Comparison of ENCODE assay signal across 28 mouse cellular contexts in the genomic region with DNA sequence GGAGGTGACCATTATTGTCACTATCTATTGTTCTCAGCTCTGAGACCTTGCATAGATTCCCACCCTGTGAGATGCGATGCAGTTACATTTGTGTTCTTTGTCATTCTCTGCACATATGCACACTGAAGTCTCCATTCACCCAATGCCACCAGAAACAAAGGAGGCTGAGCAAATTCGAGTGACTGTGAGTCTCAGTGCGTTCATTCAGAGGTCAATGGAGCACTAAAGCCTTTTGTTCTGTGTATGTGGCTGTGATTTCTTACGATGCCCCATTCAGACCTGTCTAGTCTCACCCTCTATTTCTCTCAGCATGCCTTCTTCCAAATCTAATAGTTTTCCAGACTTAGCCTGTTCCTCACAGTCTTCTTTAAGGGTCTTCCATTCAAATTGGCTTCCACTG. TPM values are rescaled to one million over a fixed set of nuclear protein-coding genes. Genes with fewer than 3 reads are reported as not detected.
DNase-seq lines count a peak whose midpoint lies in the region; ATAC-seq lines count a peak whose summit lies in the region.
"Had no signal": no experiment of that assay in that cellular context is flagged by ENCODE, and none has a peak within 500 bp of the region (broad histone marks: within the 10 kb centered on the region; RNA-seq: fewer than 3 reads in every experiment).

No protein-coding gene starts in this region.

- no peaks in the 10 kb centered on the region for H3K9me3 ChIP-seq in midbrain, embryonic 11.5 days (ENCODE audit: control insufficient read depth, low read length)
- no peaks in the 10 kb centered on the region for H3K9me3 ChIP-seq in midbrain, embryonic 10.5 days (replicated peaks)
- H3K9me3 ChIP-seq in kidney, embryonic 15.5 days (replicated peaks): no peaks in the 10 kb centered on the region
- H3K9me3 ChIP-seq: embryonic facial prominence, embryonic 12.5 days; forebrain, embryonic 15.5 days; G1E; heart, embryonic 10.5 days had no signal

- H3K4me3 ChIP-seq in midbrain, embryonic 11.5 days (ENCODE audit: low read depth, low read length): no peak overlapping the region
- H3K4me3 ChIP-seq in midbrain, embryonic 10.5 days: no peak overlapping the region
- H3K4me3 ChIP-seq in kidney, embryonic 15.5 days (replicated peaks): no peak overlapping the region
- H3K4me3 ChIP-seq: embryonic facial prominence, embryonic 12.5 days; forebrain, embryonic 15.5 days; heart, embryonic 10.5 days had no signal

- H3K4me2 ChIP-seq in midbrain, embryonic 11.5 days: no peak overlapping the region
- no peak overlapping the region for H3K4me2 ChIP-seq in kidney, embryonic 15.5 days
- H3K4me2 ChIP-seq: embryonic facial prominence, embryonic 12.5 days; forebrain, embryonic 15.5 days had no signal

- peak; percentile 40; the same call in 1 of the 2 replicates for ATAC-seq in midbrain, embryonic 11.5 days (ENCODE audit: low FRiP score)
- no peak for ATAC-seq in kidney, embryonic 15.5 days (replicated peaks; ENCODE audit: low FRiP score)
- ATAC-seq: activated CD4-positive, CD25-positive, alpha-beta regulatory T cell, adult 4 months; forebrain, embryonic 15.5 days; hindbrain, postnatal 0 days had no signal

- no peaks in the 10 kb centered on the region for H3K36me3 ChIP-seq in midbrain, embryonic 11.5 days (ENCODE audit: control insufficient read depth, insufficient read depth, low read length)
- H3K36me3 ChIP-seq in midbrain, embryonic 10.5 days: no peaks in the 10 kb centered on the region
- H3K36me3 ChIP-seq in kidney, embryonic 15.5 days: no peaks in the 10 kb centered on the region
- H3K36me3 ChIP-seq: embryonic facial prominence, embryonic 12.5 days; forebrain, embryonic 15.5 days; G1E; heart, embryonic 10.5 days had no signal

- H3K27ac ChIP-seq in midbrain, embryonic 11.5 days (ENCODE audit: low read depth, low read length): no peak overlapping the region; the same call in 1 of the 2 replicates
- H3K27ac ChIP-seq in midbrain, embryonic 10.5 days (replicated peaks): no peak overlapping the region
- no peak overlapping the region for H3K27ac ChIP-seq in kidney, embryonic 15.5 days
- H3K27ac ChIP-seq: embryonic facial prominence, embryonic 12.5 days; forebrain, embryonic 15.5 days; heart, embryonic 10.5 days; hindbrain, postnatal 0 days had no signal

- WGBS in midbrain, embryonic 11.5 days: 13% methylated on average over 4 of the region's 4 CpGs
- WGBS in midbrain, embryonic 10.5 days: 30% methylated on average over 4 of the region's 4 CpGs
- WGBS in kidney, embryonic 15.5 days: 74% methylated on average over 4 of the region's 4 CpGs

- no peaks in the 10 kb centered on the region for H3K27me3 ChIP-seq in midbrain, embryonic 11.5 days (ENCODE audit: control insufficient read depth, insufficient read depth, low read length)
- H3K27me3 ChIP-seq in midbrain, embryonic 10.5 days (ENCODE audit: low read depth, poor library complexity, severe bottlenecking): no peaks in the 10 kb centered on the region
- no peaks in the 10 kb centered on the region for H3K27me3 ChIP-seq in kidney, embryonic 15.5 days
- H3K27me3 ChIP-seq: CH12.LX; embryonic facial prominence, embryonic 12.5 days; forebrain, embryonic 15.5 days had no signal

- H3K9ac ChIP-seq in midbrain, embryonic 11.5 days (ENCODE audit: low read length): no peak overlapping the region
- H3K9ac ChIP-seq in kidney, embryonic 15.5 days: no peak overlapping the region
- H3K9ac ChIP-seq: embryonic facial prominence, embryonic 12.5 days; forebrain, embryonic 15.5 days had no signal

- no peak for DNase-seq in midbrain, embryonic 11.5 days (ENCODE audit: low spot score, missing footprints)
- no peak for DNase-seq in midbrain, embryonic 10.5 days (ENCODE audit: low spot score)
- peak; percentile 34 for DNase-seq in R1 (ENCODE audit: low read depth, low spot score)
- peak; percentile 30 for DNase-seq in embryo, embryonic 11 days
- peak; percentile 34 for DNase-seq in retina, postnatal 1 day
- DNase-seq in heart, postnatal 4 days: no peak
- DNase-seq: adrenal gland, postnatal 14 days; cerebellum, adult 2 months; cerebellum, postnatal 25 days; heart, adult 18-20 months; heart, postnatal 10 days; kidney, adult 18-20 months had no signal

- peaks cover 6% of the 10 kb centered on the region for H3K4me1 ChIP-seq in midbrain, embryonic 11.5 days (ENCODE audit: control insufficient read depth, insufficient read depth, low read length)
- H3K4me1 ChIP-seq in midbrain, embryonic 10.5 days: peaks cover 7% of the 10 kb centered on the region
- H3K4me1 ChIP-seq in kidney, embryonic 15.5 days: no peaks in the 10 kb centered on the region
- H3K4me1 ChIP-seq: embryonic facial prominence, embryonic 12.5 days; forebrain, embryonic 15.5 days; heart, embryonic 10.5 days had no signal

RNA-seq across cellular contexts. Expression of a gene that starts 35.3 kb away (rescaled TPM):
- not detected in 2 replicates for polyA plus RNA-seq in midbrain, embryonic 11.5 days (2014; fragmentation: Nextera tagmentation; extraction: Ambion mirVana)
- not detected in 2 replicates for polyA plus RNA-seq in midbrain, embryonic 10.5 days (2016; fragmentation: Nextera tagmentation; extraction: Ambion mirVana)
- not detected in 2 replicates for polyA plus RNA-seq in kidney, embryonic 15.5 days (2015; fragmentation: Nextera tagmentation; extraction: Ambion mirVana)
- not detected for total RNA-seq in heart, postnatal 4 days (2021)
- total RNA-seq: adrenal gland, adult 18-20 months; G1E; gastrocnemius, adult 8-10 months; gastrocnemius, postnatal 4 days; heart, adult 18-20 months; heart, postnatal 10 days; hematopoietic stem cell, adult 5-6 weeks; hindbrain, postnatal 0 days had no signal
- polyA plus RNA-seq: activated CD4-positive, CD25-positive, alpha-beta regulatory T cell, adult 4 months; cerebellum, adult 2 months; cortical plate, adult 2 months; embryonic facial prominence, embryonic 12.5 days; forebrain, embryonic 11.5 days; forebrain, embryonic 15.5 days; G1E; heart, embryonic 10.5 days; heart, embryonic 14.5 days; hindbrain, postnatal 0 days; intestine, embryonic 14.5 days had no signal

Comparison
In these comparisons a context has a peak if more than half of its experiments do, and no peak if none do; other contexts are left out.
1. DNase-seq: peak in R1 (single experiment), embryo, embryonic 11 days (single experiment) and retina, postnatal 1 day (single experiment); none in midbrain, embryonic 11.5 days (single experiment), midbrain, embryonic 10.5 days (single experiment) and heart, postnatal 4 days (single experiment).